Mouse (Mus musculus) heart, adult 18-20 months (tissue): ENCODE results near the gene Catsper3. TPM values are rescaled to one million over a fixed set of nuclear protein-coding genes. Genes with fewer than 3 reads are reported as not detected.

Experiments used
- DNase-seq, 2 experiments: peaks; one replicate each; pipeline ENCODE4 v3.0.0; 2021 to 2022; ENCODE audit warnings: mixed read lengths in 1 of 2
- total RNA-seq, 2 experiments: library from RNA; stranded (reverse); gene quantifications; 2 replicates each; pipeline ENCODE4 v1.2.3; 2021

The Catsper3 gene
- total RNA-seq, 2 experiments from 2014 or later, result 0.20 to 0.21 TPM

GRCm38 (mm10) chr13:55826796-55827678, 42.7 kb downstream of the Catsper3 start:
- no peak for DNase-seq

- DNase-seq, result no peak
Observed at GRCm38 (mm10) chr13:55827679-55828140, 43.3 kb downstream of the Catsper3 start.

DNA sequence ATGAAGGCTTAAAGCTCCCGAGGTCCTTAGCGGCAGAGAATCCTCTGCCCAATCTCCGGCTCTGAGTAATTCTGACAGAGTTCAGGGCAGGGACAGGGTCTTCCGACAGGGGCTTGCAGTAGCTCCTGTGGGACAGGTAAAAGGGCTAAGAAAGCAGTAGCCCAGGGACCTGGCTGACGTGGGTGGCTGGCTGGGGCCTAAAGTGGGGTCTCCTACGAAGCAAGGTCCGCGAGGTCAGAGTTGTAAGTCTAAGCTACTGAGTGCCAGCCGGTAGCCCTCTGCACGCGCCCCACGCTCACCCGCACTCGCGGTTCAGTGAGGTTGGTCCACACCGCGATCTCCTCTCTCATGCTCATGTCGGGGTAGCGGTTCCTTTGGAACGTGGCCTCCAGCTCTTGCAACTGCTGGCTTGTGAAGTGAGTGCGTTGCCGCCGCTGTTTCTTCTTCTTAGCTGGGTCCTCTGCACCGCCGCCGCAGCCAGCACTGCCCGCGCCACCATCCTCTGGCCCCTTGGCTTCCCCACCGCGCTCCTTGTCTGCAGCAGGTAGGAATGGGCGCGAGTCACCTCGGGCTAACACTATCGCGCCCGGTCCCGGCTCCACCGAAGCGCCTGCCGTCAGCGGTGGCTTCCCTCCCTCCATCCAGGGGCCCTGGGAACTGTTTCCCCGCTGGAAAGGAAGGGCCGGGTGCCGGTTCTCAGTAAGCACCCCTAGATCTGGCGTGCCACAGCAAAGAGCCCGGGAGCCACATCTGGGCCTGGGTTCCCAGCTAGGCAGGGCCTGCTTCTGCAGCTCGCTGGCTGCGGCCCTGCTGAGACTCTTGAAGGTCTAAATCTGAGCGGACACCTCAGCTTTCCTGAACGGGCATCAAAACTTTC, 44.0 kb downstream of the Catsper3 start:
- no peak for DNase-seq

DNA sequence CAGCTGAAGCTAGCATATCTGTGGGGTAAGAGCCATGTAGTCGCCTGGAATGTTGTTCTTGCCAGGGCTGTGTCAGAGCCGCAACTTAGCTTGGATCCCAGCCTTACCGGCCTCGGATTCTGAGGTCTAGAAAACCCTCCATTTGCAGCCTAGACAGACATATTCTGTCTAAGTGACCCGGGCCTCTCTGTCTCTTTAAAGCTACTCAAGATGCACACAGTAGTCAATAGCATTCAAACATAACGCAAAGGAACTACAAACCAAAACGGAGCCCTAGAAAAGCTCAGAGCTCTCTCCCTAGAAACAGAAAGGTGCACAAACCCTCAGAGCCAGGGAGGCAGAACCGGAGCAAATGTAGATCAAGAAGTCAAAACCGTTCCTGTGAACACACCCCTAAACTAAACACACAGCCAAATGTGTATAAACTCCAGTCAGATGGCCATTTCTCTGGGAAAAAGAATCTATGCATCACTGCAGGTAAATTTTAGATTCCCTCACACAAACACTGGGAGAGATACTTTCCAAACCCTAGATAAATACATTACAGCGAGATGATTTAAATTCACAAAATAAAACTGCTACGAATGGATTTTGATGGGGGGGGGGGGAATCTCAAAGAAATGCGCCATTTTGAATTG, 44.8 kb downstream of the Catsper3 start:
- DNase-seq, result no peak

- DNase-seq, result no peak
Observed at GRCm38 (mm10) chr13:55830081-55830832, 45.9 kb downstream of the Catsper3 start.

- no peak for DNase-seq
Observed at GRCm38 (mm10) chr13:55830833-55831721, 46.7 kb downstream of the Catsper3 start.

GRCm38 (mm10) chr13:55831722-55832160, 47.4 kb downstream of the Catsper3 start:
- DNase-seq, result no peak

GRCm38 (mm10) chr13:55832602-55833001, 48.2 kb downstream of the Catsper3 start:
- no peak for DNase-seq

DNA sequence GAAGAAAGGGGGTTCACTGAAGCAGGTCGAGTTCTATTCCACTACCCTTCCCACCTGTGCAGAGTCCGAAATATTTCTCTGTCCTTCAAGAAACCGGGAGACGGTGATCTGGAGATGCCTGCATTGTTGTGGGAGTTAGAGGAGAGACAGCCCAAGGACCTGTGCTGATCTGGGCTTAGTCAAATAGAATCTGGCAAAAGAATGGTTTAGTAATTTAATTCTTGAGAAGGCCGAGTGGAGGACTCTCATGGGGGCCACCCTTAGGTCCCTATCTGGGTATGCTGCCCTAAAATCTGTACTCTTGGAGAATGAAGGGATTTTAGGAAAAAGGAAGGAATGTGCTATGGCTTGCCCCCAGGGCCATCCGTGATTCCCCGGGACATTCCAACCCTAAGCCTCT, 49.6 kb downstream of the Catsper3 start:
- no peak for DNase-seq

DNA sequence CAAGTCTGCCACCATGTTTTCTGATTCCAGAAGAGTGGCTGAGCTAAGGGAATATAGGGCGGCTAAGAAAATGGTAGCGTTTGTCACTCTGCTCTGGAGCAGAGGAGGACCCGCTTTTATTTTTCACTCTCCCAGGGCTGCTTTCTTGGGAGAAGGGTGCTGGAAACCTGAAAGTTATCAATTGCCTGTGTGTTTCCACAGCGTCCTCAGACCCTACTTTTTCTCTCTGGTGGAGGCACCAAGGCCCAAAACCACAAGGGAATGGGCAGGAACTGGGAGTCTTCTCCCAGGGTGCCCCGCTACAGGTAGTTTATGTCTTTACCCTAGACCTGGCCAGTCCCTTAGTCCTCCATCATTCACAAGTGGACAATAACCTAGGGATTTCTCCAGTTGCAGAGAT, 50.3 kb downstream of the Catsper3 start:
- DNase-seq, result no peak

GRCm38 (mm10) chr13:55835548-55836097, 51.3 kb downstream of the Catsper3 start:
- no peak for DNase-seq

- no peak for DNase-seq
Observed at GRCm38 (mm10) chr13:55836142-55836625, 51.8 kb downstream of the Catsper3 start, which contains the start of gene Pitx1. Gene Pitx1 (minus strand): TSS chr13:55836192.

DNA sequence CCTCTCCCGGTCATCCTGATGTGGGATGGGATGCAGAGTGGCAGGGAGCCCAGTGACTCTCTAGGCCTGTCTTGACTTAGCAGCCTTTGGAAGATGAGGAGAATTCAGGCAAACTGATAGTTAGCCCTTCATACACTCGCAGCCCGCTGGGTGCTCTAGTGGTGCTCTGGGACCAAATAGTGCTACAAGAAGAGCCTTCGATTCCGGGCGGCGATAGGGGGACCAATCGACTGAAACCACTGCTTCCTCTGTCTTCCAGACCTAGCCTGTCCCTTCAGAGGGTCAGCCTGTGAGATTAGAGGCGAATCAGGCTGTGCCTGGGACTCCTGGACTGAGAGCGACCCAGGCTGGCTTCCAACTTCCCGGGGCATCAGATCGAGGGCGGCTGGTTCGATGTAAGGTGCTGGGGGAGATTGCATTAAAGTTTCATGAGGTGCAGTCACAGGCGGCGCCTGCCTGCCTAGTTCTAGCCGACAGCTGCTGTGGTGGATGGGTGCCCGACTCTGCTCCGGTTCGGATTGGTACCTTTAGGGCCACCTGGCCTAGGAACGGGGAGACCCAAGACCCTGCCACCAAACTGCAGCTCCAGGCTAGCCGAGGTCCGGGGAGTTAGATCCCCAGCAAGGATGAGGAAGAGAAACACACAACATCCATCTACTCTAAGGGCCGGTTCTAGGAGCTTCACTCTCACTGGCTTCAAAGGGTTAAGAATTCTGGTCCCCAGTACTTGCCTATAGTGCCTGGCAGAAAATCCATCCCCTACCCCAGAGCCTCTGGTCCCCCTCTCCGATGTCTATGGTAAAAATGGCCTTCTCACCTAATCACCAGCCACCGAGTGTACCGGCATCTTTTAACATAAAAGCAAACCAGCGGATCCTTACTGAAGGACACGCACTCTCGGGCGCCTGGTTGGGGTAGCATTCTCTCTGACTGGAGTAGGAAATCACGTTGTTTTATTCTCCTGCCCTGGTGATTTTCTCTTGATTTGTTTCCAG, 52.7 kb downstream of the Catsper3 start:
- DNase-seq, result no peak

GRCm38 (mm10) chr13:55840223-55840622, 55.9 kb downstream of the Catsper3 start:
- no peak for DNase-seq

DNA sequence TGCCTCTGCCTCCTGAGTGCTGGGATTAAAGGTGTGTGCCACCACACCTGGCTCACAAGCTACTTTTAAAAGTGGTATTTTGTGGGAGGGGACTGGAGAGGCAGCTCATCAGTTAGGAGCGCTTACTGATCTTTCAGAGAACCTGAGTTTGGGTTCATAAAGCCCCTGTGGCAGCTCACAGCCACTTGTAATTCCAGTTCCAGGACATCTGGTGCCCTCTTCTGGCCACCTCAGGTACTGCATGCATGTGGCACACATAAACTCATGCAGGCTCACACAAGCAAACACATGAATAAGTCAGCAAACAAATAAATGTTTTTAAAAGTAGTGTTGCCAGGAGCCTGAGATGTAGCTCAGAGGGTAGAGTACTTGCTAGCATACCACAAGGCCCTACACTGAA, 59.3 kb downstream of the Catsper3 start:
- DNase-seq, result no peak

- DNase-seq, result no peak
Observed at GRCm38 (mm10) chr13:55847805-55848204, 63.4 kb downstream of the Catsper3 start.

- DNase-seq, result no peak
Observed at GRCm38 (mm10) chr13:55848604-55849190, 64.3 kb downstream of the Catsper3 start.

GRCm38 (mm10) chr13:55850726-55851125, 66.4 kb downstream of the Catsper3 start:
- DNase-seq, result peak in 1 of 2 experiments; percentile 25
